Mouse (Mus musculus) forebrain, embryonic 11.5 days (tissue): ENCODE data around the gene Tubg2. TPM values are rescaled to one million over a fixed set of nuclear protein-coding genes. Genes with fewer than 3 reads are reported as not detected.

Source experiments
- ATAC-seq: fragments of 200-750 bp; cut with Nextera tagmentation; replicated peaks from 2 replicates; pipeline ENCODE4 v1.8.0; 2017; ENCODE audit warnings: moderate TSS enrichment; ENCODE audit not compliant: low FRiP score
- DNase-seq: peaks from one replicate; pipeline ENCODE4 v3.0.0-alpha.2; 2017; ENCODE audit warnings: low spot score
- H3K27ac ChIP-seq: fragments of 300-500 bp; sonication (generic); 2 replicates; pipeline ENCODE4 v1.5.1; 2014; ENCODE audit warnings: low read depth, low read length
- H3K27me3 ChIP-seq: fragments of 300-500 bp; sonication (generic); 2 replicates; pipeline ENCODE4 v1.6.1; 2014; ENCODE audit warnings: mild to moderate bottlenecking, low read length, mixed read lengths; ENCODE audit not compliant: control insufficient read depth, insufficient read depth
- H3K36me3 ChIP-seq: fragments of 300-500 bp; sonication (generic); 2 replicates; pipeline ENCODE4 v1.6.1; 2014; ENCODE audit warnings: mild to moderate bottlenecking, low read length, moderate library complexity, mixed read lengths; ENCODE audit not compliant: control insufficient read depth, insufficient read depth
- H3K4me1 ChIP-seq: fragments of 300-500 bp; sonication (generic); replicated peaks from 2 replicates; pipeline ENCODE4 v1.6.1; 2014; ENCODE audit warnings: low read length, mixed read lengths; ENCODE audit not compliant: control insufficient read depth, insufficient read depth
- H3K4me2 ChIP-seq: fragments of 300-500 bp; sonication (generic); 2 replicates; pipeline ENCODE4 v1.6.1; 2014; ENCODE audit warnings: low read depth, mild to moderate bottlenecking, low read length, moderate library complexity, mixed read lengths; ENCODE audit not compliant: severe bottlenecking
- H3K4me3 ChIP-seq: fragments of 300-500 bp; sonication (generic); 2 replicates; pipeline ENCODE4 v1.5.1; 2014; ENCODE audit warnings: low read depth, low read length
- H3K9ac ChIP-seq: fragments of 300-500 bp; sonication (generic); 2 replicates; pipeline ENCODE4 v1.6.1; 2014; ENCODE audit warnings: low read length
- H3K9me3 ChIP-seq: fragments of 300-500 bp; sonication (generic); 2 replicates; pipeline ENCODE4 v1.6.1; 2016; ENCODE audit warnings: low read length, mixed read lengths; ENCODE audit not compliant: control insufficient read depth
- WGBS: fragments of 180-500 bp; shearing (Covaris S2); extraction: QIAGEN DNeasy Blood & Tissue Kit; methylation state at CpG from one replicate; pipeline ENCODE4 v1.1.7; 2014; 5-methylcytosine and 5-hydroxymethylcytosine counted together
- polyA plus RNA-seq: library from polyadenylated mRNA; unstranded; fragments of >200 nt; fragmentation: Nextera tagmentation; extraction: Ambion mirVana; gene quantifications from 2 replicates; pipeline ENCODE4 v1.2.1, GENCODE M21; 2014

Gene Tubg2
- 3.9 and 4.5 TPM in 2 replicates for polyA plus RNA-seq

DNA sequence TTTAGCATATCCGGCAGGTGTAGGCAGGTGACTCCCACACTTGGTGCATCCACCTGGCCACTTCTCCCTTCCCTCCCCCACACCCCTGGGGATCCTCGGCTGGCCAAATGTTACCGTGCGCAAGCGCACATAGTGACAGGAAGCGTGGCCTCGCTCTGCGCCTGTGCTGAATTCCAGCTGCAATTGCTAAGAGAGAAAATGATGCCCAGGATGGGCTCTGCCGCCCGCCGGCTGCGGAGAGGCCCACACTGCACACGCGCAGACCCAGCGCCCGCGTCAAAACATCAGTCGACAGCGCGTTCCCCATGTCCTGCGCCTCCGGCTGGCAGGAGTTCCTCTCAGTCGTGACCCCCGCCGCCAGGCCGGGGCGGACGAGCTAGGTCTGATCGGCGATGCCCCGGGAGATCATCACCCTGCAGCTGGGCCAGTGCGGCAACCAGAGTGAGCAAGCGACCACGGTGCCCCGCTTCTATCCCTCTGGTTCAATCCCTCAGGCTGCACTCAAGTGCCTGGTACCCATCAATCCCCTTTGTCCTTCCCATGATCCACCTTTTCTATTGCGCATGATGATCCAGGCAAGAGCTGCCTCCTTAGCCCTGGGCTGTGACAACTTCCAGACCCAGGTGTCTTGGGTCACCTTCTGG lies at the start of gene Tubg2:
TSS of gene Tubg2 (plus strand) at position 180 of the 644 bp plus-strand sequence.
- peaks cover 2% of the 10 kb centered on the region; the same call in 1 of the 2 replicates for H3K27me3 ChIP-seq
- DNase-seq (peak; percentile 81), ATAC-seq (peak; percentile 42; the same call in 1 of the 2 replicates)
- H3K9me3 ChIP-seq = no peaks in the 10 kb centered on the region
- H3K36me3 ChIP-seq = no peaks in the 10 kb centered on the region
- H3K4me3 ChIP-seq = peak within 1 kb of the TSS; percentile 34
- peak within 1 kb of the TSS; percentile 65 for H3K9ac ChIP-seq
- peaks cover 7% of the 10 kb centered on the region; the same call in 1 of the 2 replicates for H3K4me1 ChIP-seq
- H3K4me2 ChIP-seq = peak within 1 kb of the TSS; percentile 69
- 2% methylated on average over 36 of the region's 36 CpGs for WGBS
- H3K27ac ChIP-seq = 0 out of 2 replicates have a peak within 1 kb of the TSS, but pooled peaks have one; percentile 10

- Histone ChIP-seq H3K9ac (no peak overlapping the region), H3K9me3 (no peaks in the 10 kb centered on the region), H3K36me3 (no peaks in the 10 kb centered on the region), H3K27me3 (no peaks in the 10 kb centered on the region), H3K4me1 (no peaks in the 10 kb centered on the region), H3K4me3 (no peak overlapping the region), H3K4me2 (no peak overlapping the region), H3K27ac (no peak overlapping the region)
- DNase-seq (no peak), ATAC-seq (no peak)
- 84% methylated on average over 4 of the region's 4 CpGs for WGBS
These were observed 46.4 kb upstream of the Tubg2 start for GRCm38 (mm10) chr11:101109351-101109750.

DNA sequence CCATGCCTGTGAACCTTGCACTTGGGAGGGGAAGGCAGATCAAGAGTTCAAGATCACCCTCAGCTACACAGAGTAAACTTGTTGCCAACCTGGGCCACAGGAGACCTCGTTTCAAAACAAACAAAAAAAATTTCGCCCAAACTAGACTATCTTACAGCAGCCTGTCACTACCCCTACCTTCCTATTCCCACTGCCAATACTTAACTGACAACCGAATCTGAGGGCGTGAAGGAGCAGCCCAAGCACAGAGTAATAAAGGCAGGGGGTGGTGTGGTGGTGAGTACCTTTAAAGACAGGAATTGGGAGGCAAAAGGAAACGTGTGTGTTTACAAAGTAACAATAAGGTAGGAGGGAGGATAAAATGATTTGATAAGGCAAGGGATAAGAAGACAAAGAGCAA lies 45.0 kb upstream of the Tubg2 start:
- peaks cover 2% of the 10 kb centered on the region; the same call in 1 of the 2 replicates for H3K4me1 ChIP-seq
- no peaks in the 10 kb centered on the region for H3K9me3 ChIP-seq
- H3K4me3 ChIP-seq = no peak overlapping the region
- no peak overlapping the region for H3K9ac ChIP-seq
- H3K4me2 ChIP-seq = no peak overlapping the region
- no peak for DNase-seq
- WGBS = 76% methylated on average over 5 of the region's 5 CpGs
- H3K36me3 ChIP-seq = no peaks in the 10 kb centered on the region
- ATAC-seq = no peak
- H3K27me3 ChIP-seq = no peaks in the 10 kb centered on the region
- H3K27ac ChIP-seq = no peak overlapping the region

- no peak for ATAC-seq
- no peak overlapping the region for H3K4me2 ChIP-seq
- 90% methylated on average over 4 of the region's 4 CpGs for WGBS
These were observed 44.5 kb upstream of the Tubg2 start for GRCm38 (mm10) chr11:101111178-101111577.

DNA sequence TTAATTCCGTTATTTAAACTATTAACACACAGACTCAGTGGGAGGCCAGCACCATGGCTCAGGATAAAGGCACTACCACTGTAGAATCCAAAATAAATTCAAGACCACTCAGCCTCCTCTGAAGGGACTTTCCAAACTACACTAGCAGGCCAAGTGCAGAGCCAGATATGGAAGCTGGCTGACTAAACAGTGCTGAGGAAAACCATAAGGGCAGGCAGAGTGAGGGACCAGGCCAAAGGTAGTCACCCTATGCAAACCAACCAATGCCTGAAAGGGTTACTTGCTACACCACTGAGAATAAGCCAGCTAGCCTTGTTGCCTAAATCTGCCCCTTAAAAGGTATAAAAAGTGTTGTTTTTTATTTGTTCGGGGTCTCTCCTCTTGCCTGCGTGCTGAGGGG lies 43.5 kb upstream of the Tubg2 start:
- ATAC-seq (no peak), DNase-seq (no peak)
- 90% methylated on average over 3 of the region's 3 CpGs for WGBS
- Histone ChIP-seq H3K36me3 (no peaks in the 10 kb centered on the region), H3K27ac (no peak overlapping the region), H3K4me1 (peaks cover 6% of the 10 kb centered on the region; the same call in 1 of the 2 replicates), H3K27me3 (no peaks in the 10 kb centered on the region), H3K4me2 (no peak overlapping the region), H3K9ac (no peak overlapping the region), H3K4me3 (no peak overlapping the region), H3K9me3 (no peaks in the 10 kb centered on the region)

More at GRCm38 (mm10) chr11:101111178-101111577, 44.5 kb upstream of the Tubg2 start:
- no peaks in the 10 kb centered on the region for H3K9me3 ChIP-seq
- no peak overlapping the region for H3K9ac ChIP-seq
- H3K27ac ChIP-seq = no peak overlapping the region
- H3K27me3 ChIP-seq = no peaks in the 10 kb centered on the region
- DNase-seq = no peak
- no peak overlapping the region for H3K4me3 ChIP-seq
- H3K4me1 ChIP-seq = peaks cover 6% of the 10 kb centered on the region; the same call in 1 of the 2 replicates
- no peaks in the 10 kb centered on the region for H3K36me3 ChIP-seq

GRCm38 (mm10) chr11:101115564-101115963 lies 40.1 kb upstream of the Tubg2 start:
- H3K4me3 ChIP-seq = no peak overlapping the region
- peaks cover 12% of the 10 kb centered on the region; the same call in 1 of the 2 replicates for H3K4me1 ChIP-seq
- no peaks in the 10 kb centered on the region for H3K36me3 ChIP-seq
- H3K9ac ChIP-seq = no peak overlapping the region
- DNase-seq (no peak), ATAC-seq (no peak)
- no peaks in the 10 kb centered on the region for H3K9me3 ChIP-seq
- no peaks in the 10 kb centered on the region for H3K27me3 ChIP-seq
- H3K4me2 ChIP-seq = no peak overlapping the region
- H3K27ac ChIP-seq = peak overlapping the region; percentile 33; the same call in 1 of the 2 replicates
- WGBS = 49% methylated on average over 2 of the region's 2 CpGs

- H3K9ac ChIP-seq = no peak overlapping the region; the same call in 1 of the 2 replicates
- peaks cover 15% of the 10 kb centered on the region; the same call in 1 of the 2 replicates for H3K4me1 ChIP-seq
- no peaks in the 10 kb centered on the region for H3K36me3 ChIP-seq
- WGBS = 53% methylated on average over 4 of the region's 4 CpGs
- H3K4me2 ChIP-seq = peak overlapping the region; percentile 95
- no peak for DNase-seq
- H3K27me3 ChIP-seq = no peaks in the 10 kb centered on the region
- H3K27ac ChIP-seq = no peak overlapping the region
- H3K9me3 ChIP-seq = no peaks in the 10 kb centered on the region
- H3K4me3 ChIP-seq = peak overlapping the region; percentile 89; the same call in 1 of the 2 replicates
- no peak for ATAC-seq
These were observed 37.6 kb upstream of the Tubg2 start for GRCm38 (mm10) chr11:101118105-101118504.

GRCm38 (mm10) chr11:101119131-101119760 lies 36.5 kb upstream of the Tubg2 start:
- Histone ChIP-seq H3K36me3 (peaks cover 3% of the 10 kb centered on the region), H3K4me2 (peak overlapping the region; percentile 95), H3K9ac (peak overlapping the region; percentile 91), H3K27ac (peak overlapping the region; percentile 77), H3K4me1 (peaks cover 15% of the 10 kb centered on the region; the same call in 1 of the 2 replicates), H3K27me3 (no peaks in the 10 kb centered on the region), H3K4me3 (peak overlapping the region; percentile 89), H3K9me3 (no peaks in the 10 kb centered on the region)
- DNase-seq (no peak), ATAC-seq (peak; percentile 79; the same call in 1 of the 2 replicates)
- WGBS = under 1% methylated on average over 37 of the region's 39 CpGs
